ENCODE assay signal across 30 mouse cellular contexts in the genomic region with DNA sequence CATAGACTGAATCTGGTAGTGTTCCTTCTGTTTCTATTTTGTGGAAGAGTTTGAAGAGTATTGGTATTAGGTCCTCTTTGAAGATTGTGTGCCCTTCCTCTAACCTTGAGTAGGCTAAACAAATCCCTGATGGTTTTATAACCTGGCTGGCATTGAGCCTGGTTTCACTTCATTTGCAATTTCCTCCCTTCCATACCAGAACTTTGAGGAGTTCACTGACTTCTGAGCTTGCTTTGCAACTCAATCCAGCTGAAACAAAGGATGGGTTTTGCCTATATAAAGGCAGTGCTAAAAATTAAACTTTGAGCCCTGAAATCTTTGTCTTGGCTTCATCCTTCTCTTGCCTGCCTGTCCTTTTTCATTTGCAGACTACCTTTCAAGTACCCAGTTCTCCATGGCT.
"Had no signal": no experiment of that assay in that cellular context is flagged by ENCODE, and none has a peak within 500 bp of the region (broad histone marks: within the 10 kb centered on the region; RNA-seq: fewer than 3 reads in every experiment).

No protein-coding gene starts in this region.

- H3K4me1 ChIP-seq: heart, embryonic 12.5 days; heart, embryonic 13.5 days; heart, embryonic 15.5 days; hindbrain, embryonic 10.5 days; hindbrain, embryonic 12.5 days; hindbrain, embryonic 13.5 days; hindbrain, embryonic 15.5 days; intestine, embryonic 15.5 days; kidney, embryonic 15.5 days had no signal

- H3K4me3 ChIP-seq: heart, embryonic 12.5 days; heart, embryonic 13.5 days; heart, embryonic 15.5 days; hindbrain, embryonic 10.5 days; hindbrain, embryonic 12.5 days; hindbrain, embryonic 13.5 days; hindbrain, embryonic 15.5 days; intestine, embryonic 15.5 days; kidney, embryonic 15.5 days; layer of hippocampus, adult 2 months; left cerebral cortex, adult 2 months had no signal

- DNase-seq: heart, postnatal 10 days; heart, postnatal 14 days; heart, postnatal 36 days; heart, postnatal 4 days; kidney, adult 11 months; kidney, adult 18-20 months; kidney, adult 2 months; kidney, adult 8-10 months; kidney, adult 9 months; kidney, postnatal 10 days; kidney, postnatal 14 days; kidney, postnatal 25 days; kidney, postnatal 36 days; kidney, postnatal 4 days; layer of hippocampus, adult 9-11 months; layer of hippocampus, postnatal 36 days had no signal

- H3K9me3 ChIP-seq: hindbrain, embryonic 15.5 days; intestine, embryonic 15.5 days had no signal

- H3K36me3 ChIP-seq: heart, embryonic 12.5 days; heart, embryonic 13.5 days; heart, embryonic 15.5 days; hindbrain, embryonic 10.5 days; hindbrain, embryonic 12.5 days; hindbrain, embryonic 13.5 days; hindbrain, embryonic 15.5 days; intestine, embryonic 15.5 days; kidney, embryonic 15.5 days had no signal

- H3K27ac ChIP-seq: heart, embryonic 13.5 days; heart, embryonic 15.5 days; hindbrain, embryonic 10.5 days; hindbrain, embryonic 12.5 days; hindbrain, embryonic 13.5 days; hindbrain, embryonic 14.5 days; hindbrain, embryonic 15.5 days; hindbrain, postnatal 0 days; intestine, embryonic 15.5 days; kidney, embryonic 15.5 days; kidney, postnatal 0 days; layer of hippocampus, adult 2 months; left cerebral cortex, adult 2 months had no signal

- H3K9ac ChIP-seq: heart, embryonic 12.5 days; heart, embryonic 13.5 days; heart, embryonic 15.5 days; hindbrain, embryonic 12.5 days; hindbrain, embryonic 13.5 days; hindbrain, embryonic 14.5 days; hindbrain, embryonic 15.5 days; intestine, embryonic 15.5 days; kidney, embryonic 15.5 days had no signal
